Mouse (Mus musculus) liver, embryonic 12.5 days (tissue): ENCODE measurements around the gene 1810024B03Rik. TPM values are rescaled to one million over a fixed set of nuclear protein-coding genes. Genes with fewer than 3 reads are reported as not detected.

Experiments used
- ATAC-seq: fragments of 200-750 bp; cut with Nextera tagmentation; 2 replicates; pipeline ENCODE4 v1.8.0; 2017; ENCODE audit warnings: moderate number of reproducible peaks, mild to moderate bottlenecking, moderate library complexity
- H3K27ac ChIP-seq: fragments of 300-500 bp; sonication (generic); 2 replicates; pipeline ENCODE4 v1.5.1; 2016; ENCODE audit warnings: mild to moderate bottlenecking
- H3K27me3 ChIP-seq: fragments of 300-500 bp; sonication (generic); replicated peaks from 2 replicates; pipeline ENCODE4 v1.6.1; 2016; ENCODE audit warnings: mild to moderate bottlenecking, moderate library complexity
- H3K36me3 ChIP-seq: fragments of 300-500 bp; sonication (generic); 2 replicates; pipeline ENCODE4 v1.6.1; 2016; ENCODE audit warnings: mild to moderate bottlenecking, moderate library complexity
- H3K4me1 ChIP-seq: fragments of 300-500 bp; sonication (generic); 2 replicates; pipeline ENCODE4 v1.6.1; 2016
- H3K4me2 ChIP-seq: fragments of 300-500 bp; sonication (generic); 2 replicates; pipeline ENCODE4 v1.6.1; 2016; ENCODE audit warnings: mild to moderate bottlenecking, moderate library complexity
- H3K4me3 ChIP-seq: fragments of 300-500 bp; sonication (generic); 2 replicates; pipeline ENCODE4 v1.5.1; 2016; ENCODE audit warnings: mild to moderate bottlenecking, moderate library complexity
- H3K9ac ChIP-seq: fragments of 300-500 bp; sonication (generic); 2 replicates; pipeline ENCODE4 v1.6.1; 2016; ENCODE audit warnings: mild to moderate bottlenecking, moderate library complexity
- H3K9me3 ChIP-seq: fragments of 300-500 bp; sonication (generic); replicated peaks from 2 replicates; pipeline ENCODE4 v1.6.1; 2016; ENCODE audit warnings: mild to moderate bottlenecking, moderate library complexity
- WGBS: fragments of 180-500 bp; shearing (Covaris S2); methylation state at CpG from one replicate; pipeline ENCODE4 v1.1.7; 2016; ENCODE audit not compliant: insufficient replicate concordance; 5-methylcytosine and 5-hydroxymethylcytosine counted together
- polyA plus RNA-seq: library from polyadenylated mRNA; unstranded; fragments of >200 nt; fragmentation: Nextera tagmentation; extraction: Ambion mirVana; gene quantifications from 2 replicates; pipeline ENCODE4 v1.2.1, GENCODE M21; 2016

Gene 1810024B03Rik
- 1.6 and 1.7 TPM in 2 replicates for polyA plus RNA-seq

DNA sequence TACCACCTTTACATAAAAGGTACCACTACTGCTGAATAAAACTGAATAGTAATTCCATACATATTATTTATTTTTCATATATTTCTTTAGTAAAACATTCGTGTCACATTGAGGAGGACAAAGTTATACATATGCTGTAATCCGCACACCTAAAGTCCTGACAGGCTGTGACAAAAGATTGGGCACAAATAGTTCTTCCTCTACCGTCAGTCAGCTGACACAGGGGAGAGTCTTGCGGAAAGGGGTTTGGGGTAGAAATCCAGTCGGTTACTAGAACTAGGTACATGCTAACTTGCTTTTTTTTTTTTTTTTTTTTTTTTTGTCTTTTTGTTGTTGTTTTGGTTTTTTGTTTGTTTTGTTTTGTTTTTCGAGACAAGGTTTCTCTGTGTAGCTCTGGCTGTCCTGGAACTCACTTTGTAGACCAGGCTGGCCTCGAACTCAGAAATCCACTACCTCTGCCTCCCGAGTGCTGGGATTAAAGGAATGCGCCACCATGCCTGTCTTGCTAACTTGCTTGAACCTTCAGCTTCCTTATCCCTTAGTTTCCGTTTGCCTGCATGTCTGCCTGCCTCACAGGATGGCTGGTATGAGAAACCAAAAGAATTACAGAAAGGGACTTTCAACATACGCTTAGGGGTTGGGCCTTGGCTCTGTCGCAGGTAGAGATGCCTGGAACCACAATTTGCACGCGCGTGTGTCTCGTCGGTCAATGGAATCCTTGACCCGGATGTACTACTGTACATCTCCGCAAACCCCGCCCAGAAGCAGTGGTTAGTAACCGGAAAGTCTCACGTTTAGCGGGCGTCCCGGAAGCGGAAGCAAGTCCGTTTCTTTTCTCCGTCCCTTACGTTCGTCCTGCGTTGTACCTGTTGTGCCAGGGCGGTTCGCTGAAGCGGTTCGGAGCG lies at the start of gene 1810024B03Rik, which contains the start of gene Snrnp200:
TSS of gene 1810024B03Rik (minus strand) at position 734 of the 905 bp plus-strand sequence.
TSS of gene Snrnp200 (plus strand) at position 840 of the 905 bp plus-strand sequence.
- peak; percentile 97 for ATAC-seq
- 7% methylated on average over 36 of the region's 36 CpGs for WGBS
- peak within 1 kb of the TSS; percentile 94 for H3K4me3 ChIP-seq
- H3K9ac ChIP-seq: peak within 1 kb of the TSS; percentile 89
- H3K36me3 ChIP-seq: peaks cover 44% of the 10 kb centered on the region
- H3K4me2 ChIP-seq: peak within 1 kb of the TSS; percentile 87
- H3K4me1 ChIP-seq: peaks cover 22% of the 10 kb centered on the region
- peak within 1 kb of the TSS; percentile 84 for H3K27ac ChIP-seq
- no peaks in the 10 kb centered on the region for H3K9me3 ChIP-seq
- no peaks in the 10 kb centered on the region for H3K27me3 ChIP-seq

DNA sequence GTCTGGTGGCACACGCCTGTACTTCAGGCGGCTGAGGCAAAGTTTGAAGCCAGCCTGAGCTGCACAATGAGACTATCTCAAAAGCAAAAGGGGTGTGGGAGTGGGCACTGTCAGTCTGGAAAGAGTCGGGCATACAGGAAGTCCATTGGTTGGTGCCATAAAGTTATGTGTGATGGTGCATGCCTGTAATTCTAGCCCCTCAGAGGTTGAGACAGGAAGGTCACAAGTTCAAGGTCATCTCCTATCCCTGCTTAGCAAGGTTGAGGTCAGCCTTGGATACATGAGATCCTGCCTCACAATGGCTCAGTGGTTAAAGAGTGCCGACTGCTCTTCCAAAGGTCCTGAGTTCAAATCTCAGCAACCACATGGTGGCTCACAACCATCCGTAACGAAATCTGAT lies 47.2 kb upstream of the 1810024B03Rik start:
- no peak for ATAC-seq

DNA sequence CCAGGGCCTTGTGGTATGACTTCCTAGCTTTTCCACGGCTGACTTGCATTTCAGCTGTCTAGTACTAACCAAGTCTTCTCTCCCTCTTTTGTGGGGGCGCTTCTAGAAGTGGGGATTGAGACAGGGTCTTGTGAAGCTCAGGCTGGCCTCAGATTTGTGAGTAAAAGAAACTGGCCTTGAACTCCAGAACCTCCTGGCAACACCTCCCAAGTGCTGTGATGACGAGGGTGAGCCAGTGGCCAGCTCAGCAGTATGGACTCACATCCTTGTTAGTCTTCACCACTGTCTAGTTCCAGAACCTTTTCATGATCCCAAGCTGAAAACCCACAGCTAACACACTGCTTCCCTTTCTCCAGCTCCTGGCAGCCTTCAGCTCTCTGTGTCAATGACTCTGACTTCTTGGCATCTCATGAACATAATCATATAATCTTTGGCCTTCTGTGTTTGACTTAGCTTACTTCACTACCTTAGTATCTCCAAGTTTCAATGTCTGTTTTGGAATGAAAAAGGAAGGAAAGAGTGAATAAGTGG lies 46.6 kb upstream of the 1810024B03Rik start:
- Histone ChIP-seq H3K4me1 (peaks cover 22% of the 10 kb centered on the region), H3K36me3 (peaks cover 48% of the 10 kb centered on the region), H3K9ac (no peak overlapping the region), H3K9me3 (no peaks in the 10 kb centered on the region), H3K4me3 (no peak overlapping the region), H3K4me2 (no peak overlapping the region), H3K27me3 (no peaks in the 10 kb centered on the region), H3K27ac (no peak overlapping the region)
- no peak for ATAC-seq
- 79% methylated on average over 3 of the region's 3 CpGs for WGBS

More for the DNA sequence above, 47.2 kb upstream of the 1810024B03Rik start:
- no peaks in the 10 kb centered on the region for H3K27me3 ChIP-seq
- peaks cover 48% of the 10 kb centered on the region for H3K36me3 ChIP-seq
- H3K27ac ChIP-seq: no peak overlapping the region
- WGBS: 79% methylated on average over 6 of the region's 6 CpGs
- H3K4me2 ChIP-seq: no peak overlapping the region
- peaks cover 16% of the 10 kb centered on the region for H3K4me1 ChIP-seq
- no peak overlapping the region for H3K4me3 ChIP-seq
- no peak overlapping the region for H3K9ac ChIP-seq
- H3K9me3 ChIP-seq: no peaks in the 10 kb centered on the region

DNA sequence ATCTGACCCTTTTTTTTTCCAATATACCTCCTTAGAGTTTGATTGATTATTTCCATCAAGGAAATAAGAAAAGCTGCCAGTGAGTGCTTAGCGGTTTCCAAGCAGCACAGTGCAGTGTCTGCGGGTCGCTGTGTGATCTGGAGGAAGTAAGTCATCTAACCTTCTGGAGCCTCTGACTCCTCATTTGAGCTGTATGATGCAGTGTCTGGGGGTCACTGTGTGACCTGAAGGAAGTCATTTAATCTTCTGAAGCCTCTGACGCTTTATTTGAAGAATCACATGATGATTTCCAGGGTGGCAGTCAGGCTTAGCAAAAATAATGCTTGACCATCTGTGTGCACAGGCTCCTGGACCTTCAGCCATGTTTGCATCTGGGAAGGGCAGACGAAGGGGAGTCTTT lies 44.7 kb upstream of the 1810024B03Rik start:
- H3K4me1 ChIP-seq: peaks cover 34% of the 10 kb centered on the region
- no peak overlapping the region for H3K9ac ChIP-seq
- H3K4me3 ChIP-seq: no peak overlapping the region
- no peak overlapping the region for H3K4me2 ChIP-seq
- ATAC-seq: no peak
- H3K27me3 ChIP-seq: no peaks in the 10 kb centered on the region
- H3K9me3 ChIP-seq: no peaks in the 10 kb centered on the region
- H3K36me3 ChIP-seq: peaks cover 30% of the 10 kb centered on the region
- 81% methylated on average over 5 of the region's 5 CpGs for WGBS
- H3K27ac ChIP-seq: no peak overlapping the region

DNA sequence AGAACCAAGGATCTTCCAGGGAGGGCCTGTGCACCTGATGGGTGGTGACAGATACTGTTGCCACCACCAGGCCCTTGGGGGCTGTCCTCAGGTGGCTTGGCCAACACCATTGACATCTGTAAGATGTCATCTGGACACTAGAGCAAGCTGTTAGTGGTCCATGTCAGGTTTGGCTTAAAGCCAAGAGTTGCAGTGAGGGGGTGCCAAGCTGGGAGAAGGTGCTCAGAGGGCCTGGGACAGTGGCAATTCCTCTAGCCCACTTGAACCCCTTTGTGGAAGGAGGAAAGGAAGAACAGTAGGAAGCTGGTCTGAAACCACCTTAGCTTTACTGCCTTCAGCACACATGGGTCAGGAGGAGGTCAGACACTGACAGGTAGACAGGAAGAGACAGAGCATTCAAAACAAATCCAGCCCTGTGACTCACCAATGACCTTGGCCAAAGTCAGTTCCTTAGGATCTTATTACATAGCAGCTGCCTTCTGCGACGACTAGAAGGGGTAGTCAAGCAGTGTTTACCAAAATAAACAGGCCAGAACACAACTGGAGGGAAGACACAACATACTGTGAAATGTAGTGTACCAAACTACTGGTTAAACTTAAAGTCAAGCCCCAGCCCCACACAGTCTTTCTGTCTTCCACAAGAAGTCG lies 43.9 kb upstream of the 1810024B03Rik start:
- Histone ChIP-seq H3K4me3 (no peak overlapping the region), H3K27me3 (no peaks in the 10 kb centered on the region), H3K9me3 (no peaks in the 10 kb centered on the region), H3K4me2 (no peak overlapping the region), H3K4me1 (peaks cover 34% of the 10 kb centered on the region), H3K9ac (no peak overlapping the region; the same call in 1 of the 2 replicates), H3K27ac (no peak overlapping the region), H3K36me3 (peaks cover 22% of the 10 kb centered on the region)
- 66% methylated on average over 3 of the region's 3 CpGs for WGBS
- no peak for ATAC-seq

DNA sequence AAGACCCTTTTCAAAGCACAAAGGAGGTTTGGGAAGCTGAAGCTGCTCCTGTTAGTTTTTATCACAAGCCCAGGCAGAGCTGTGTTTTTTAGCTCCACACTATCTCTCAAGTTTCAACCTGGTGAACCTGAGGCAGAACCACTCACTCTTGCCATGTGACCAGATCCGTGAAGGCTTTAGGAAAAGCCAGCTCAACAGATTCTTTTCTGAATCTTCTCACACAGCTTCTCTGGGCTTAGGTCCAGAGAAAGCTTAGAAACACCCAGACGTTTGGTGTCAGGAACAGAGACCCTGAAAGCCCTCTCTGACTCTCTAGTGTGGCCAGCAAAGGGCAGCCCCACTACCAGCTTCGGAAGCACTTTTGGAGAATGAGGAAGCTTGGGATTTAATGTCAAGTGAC lies 43.4 kb upstream of the 1810024B03Rik start:
- peaks cover 40% of the 10 kb centered on the region for H3K4me1 ChIP-seq
- no peak overlapping the region for H3K27ac ChIP-seq
- H3K9ac ChIP-seq: no peak overlapping the region
- no peaks in the 10 kb centered on the region for H3K9me3 ChIP-seq
- H3K4me2 ChIP-seq: no peak overlapping the region
- H3K27me3 ChIP-seq: no peaks in the 10 kb centered on the region
- no peak for ATAC-seq
- no peak overlapping the region for H3K4me3 ChIP-seq
- 74% methylated on average over 3 of the region's 3 CpGs for WGBS
- H3K36me3 ChIP-seq: peaks cover 16% of the 10 kb centered on the region

DNA sequence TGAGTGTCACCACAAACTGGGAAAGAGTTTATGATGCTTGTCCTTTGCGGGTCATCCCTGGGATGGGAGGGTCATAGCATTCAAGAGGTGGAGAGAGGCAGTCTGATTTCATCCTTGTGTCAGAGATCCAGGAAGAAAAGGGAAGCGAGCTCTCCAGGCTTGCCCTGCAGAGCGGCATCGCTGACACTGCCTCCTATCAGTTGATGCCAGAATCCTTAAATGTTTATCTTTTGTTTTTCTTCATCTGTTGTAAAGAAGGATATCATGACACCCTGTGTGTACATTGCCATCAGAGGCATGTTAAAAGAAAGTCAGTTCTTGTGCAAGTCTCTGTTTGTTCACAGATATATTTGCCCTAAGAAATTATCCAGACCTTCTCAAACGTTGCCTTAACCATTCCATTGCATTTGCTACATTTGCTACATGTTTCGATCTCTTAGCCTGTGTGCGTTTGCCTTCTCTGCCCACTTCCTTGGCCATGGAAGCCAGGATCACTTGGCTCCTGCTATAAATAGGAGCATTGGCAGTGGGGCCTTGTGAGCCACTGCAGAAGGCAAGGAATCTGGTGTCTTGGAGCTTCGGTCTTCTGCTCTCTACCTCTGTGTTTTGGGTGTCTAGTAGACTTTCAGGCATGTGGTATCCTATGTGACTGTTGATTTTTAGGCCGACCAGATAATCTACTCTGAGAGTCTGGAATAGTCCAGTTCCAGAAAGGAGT lies 42.4 kb upstream of the 1810024B03Rik start:
- Histone ChIP-seq H3K9ac (peak overlapping the region; percentile 10; the same call in 1 of the 2 replicates), H3K4me1 (peaks cover 50% of the 10 kb centered on the region), H3K36me3 (peaks cover 21% of the 10 kb centered on the region), H3K27ac (peak overlapping the region; percentile 55; the same call in 1 of the 2 replicates), H3K9me3 (no peaks in the 10 kb centered on the region), H3K4me2 (peak overlapping the region; percentile 20), H3K27me3 (no peaks in the 10 kb centered on the region), H3K4me3 (no peak overlapping the region)
- WGBS: 62% methylated on average over 9 of the region's 9 CpGs
- no peak for ATAC-seq

DNA sequence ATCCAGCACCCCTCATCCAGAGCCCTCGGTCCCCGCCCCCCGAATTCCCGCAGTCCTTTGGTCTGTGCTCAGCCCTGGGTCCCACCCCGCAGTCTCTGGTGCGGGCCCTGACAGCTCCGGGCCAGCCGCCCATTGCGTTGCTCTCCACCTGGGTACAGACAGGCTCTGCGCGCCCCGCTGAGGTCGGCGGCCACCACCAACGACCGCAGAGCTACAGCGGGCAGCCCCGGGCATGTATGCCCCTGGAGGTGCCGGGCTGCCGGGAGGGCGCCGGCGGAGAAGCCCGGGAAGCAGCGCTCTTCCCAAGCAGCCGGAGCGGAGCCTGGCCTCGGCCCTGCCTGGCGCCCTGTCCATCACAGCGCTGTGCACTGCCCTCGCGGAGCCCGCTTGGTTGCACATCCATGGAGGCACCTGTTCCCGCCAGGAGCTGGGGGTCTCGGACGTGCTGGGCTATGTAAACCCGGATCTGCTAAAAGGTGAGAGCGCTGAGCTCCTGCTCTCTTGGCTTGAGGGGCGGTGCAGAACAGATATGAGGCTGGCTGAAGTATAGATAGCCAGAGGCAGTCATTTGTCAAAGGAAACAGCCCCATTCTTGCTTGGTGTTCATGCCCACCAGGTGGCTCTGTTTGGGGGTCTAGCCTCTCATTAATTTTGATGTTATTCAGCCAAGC lies 40.4 kb upstream of the 1810024B03Rik start:
- H3K27me3 ChIP-seq: no peaks in the 10 kb centered on the region
- H3K27ac ChIP-seq: peak overlapping the region; percentile 89
- peaks cover 51% of the 10 kb centered on the region for H3K4me1 ChIP-seq
- under 1% methylated on average over 39 of the region's 39 CpGs for WGBS
- peak; percentile 50 for ATAC-seq
- no peaks in the 10 kb centered on the region for H3K9me3 ChIP-seq
- peak overlapping the region; percentile 92 for H3K4me2 ChIP-seq
- peak overlapping the region; percentile 84 for H3K9ac ChIP-seq
- H3K4me3 ChIP-seq: peak overlapping the region; percentile 74
- peaks cover 39% of the 10 kb centered on the region for H3K36me3 ChIP-seq

DNA sequence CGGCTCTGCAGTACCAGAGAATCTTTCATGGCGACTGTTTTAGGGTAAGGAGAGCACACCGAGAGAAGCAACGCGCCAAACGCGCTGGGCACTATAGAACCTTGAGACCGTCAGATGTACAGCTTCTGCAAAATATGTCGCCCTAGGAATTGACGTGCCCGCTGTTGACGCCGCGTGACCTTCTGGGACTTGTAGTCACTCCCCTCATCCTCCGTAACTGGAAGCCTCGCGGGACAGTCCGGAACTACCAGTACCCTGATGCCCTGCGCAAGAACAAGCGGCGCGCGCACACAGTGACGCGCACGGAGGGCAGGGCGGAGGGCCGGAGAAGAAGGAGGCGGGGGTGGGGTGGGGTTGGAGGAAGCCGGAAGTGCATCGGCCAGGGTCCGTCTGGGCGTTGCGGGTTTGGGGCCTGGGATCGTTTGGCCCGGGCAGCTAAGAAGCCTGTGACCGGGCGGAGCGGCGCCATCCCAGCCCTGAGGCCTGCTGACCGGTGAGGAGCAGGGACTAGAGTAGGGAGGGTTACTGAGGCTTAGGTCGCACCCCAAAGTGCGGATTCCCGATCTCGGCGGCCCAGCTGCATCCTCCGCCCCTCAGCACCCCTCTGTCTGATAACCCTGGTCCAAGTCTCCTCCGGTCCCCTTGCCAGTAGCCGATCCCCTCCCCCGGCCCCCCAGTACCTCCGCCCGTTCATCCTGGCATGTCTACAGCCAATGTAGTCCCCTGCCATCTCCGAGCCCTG lies 39.7 kb upstream of the 1810024B03Rik start, which contains the start of the genes Ciao1 and Tmem127:
TSS of gene Ciao1 (minus strand) at position 225 of the 742 bp plus-strand sequence.
TSS of gene Tmem127 (plus strand) at position 317 of the 742 bp plus-strand sequence.
- no peaks in the 10 kb centered on the region for H3K9me3 ChIP-seq
- H3K9ac ChIP-seq: peak within 1 kb of the TSS; percentile 93
- under 1% methylated on average over 53 of the region's 53 CpGs for WGBS
- peaks cover 51% of the 10 kb centered on the region for H3K4me1 ChIP-seq
- H3K36me3 ChIP-seq: peaks cover 44% of the 10 kb centered on the region
- peak within 1 kb of the TSS; percentile 89 for H3K27ac ChIP-seq
- H3K4me2 ChIP-seq: peak within 1 kb of the TSS; percentile 92
- peak within 1 kb of the TSS; percentile 74 for H3K4me3 ChIP-seq
- ATAC-seq: peak; percentile 98
- no peaks in the 10 kb centered on the region for H3K27me3 ChIP-seq

DNA sequence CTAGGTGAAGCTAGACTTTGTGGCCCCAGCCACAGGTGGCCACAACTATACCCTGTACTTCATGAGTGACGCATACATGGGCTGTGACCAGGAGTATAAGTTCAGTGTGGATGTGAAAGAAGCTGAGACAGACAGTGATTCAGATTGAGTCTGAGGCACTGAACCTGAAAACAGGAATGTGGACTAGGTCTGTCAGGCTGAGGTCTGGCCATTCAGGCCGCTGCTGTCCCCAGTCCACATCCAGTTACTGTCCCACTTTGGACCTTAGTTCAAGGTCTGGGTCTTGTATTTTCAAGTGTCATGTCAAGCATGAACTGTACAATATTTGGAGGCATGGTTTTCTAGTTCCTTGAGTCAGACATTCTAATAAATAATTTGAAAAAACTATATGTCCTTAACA lies 32.0 kb upstream of the 1810024B03Rik start:
- no peak for ATAC-seq
- Histone ChIP-seq H3K9me3 (no peaks in the 10 kb centered on the region), H3K36me3 (peaks cover 96% of the 10 kb centered on the region), H3K27me3 (no peaks in the 10 kb centered on the region), H3K4me3 (no peak overlapping the region), H3K27ac (no peak overlapping the region), H3K4me2 (no peak overlapping the region), H3K9ac (no peak overlapping the region), H3K4me1 (no peaks in the 10 kb centered on the region)
- WGBS: 95% methylated on average over 2 of the region's 2 CpGs
